Mouse (Mus musculus) embryonic facial prominence, embryonic 13.5 days (tissue): Measurements from ENCODE around the gene Iqub. TPM values are rescaled to one million over a fixed set of nuclear protein-coding genes. Genes with fewer than 3 reads are reported as not detected.

ENCODE experiments used
- ATAC-seq: fragments of 200-750 bp; cut with Nextera tagmentation; 2 replicates; pipeline ENCODE4 v1.8.0; 2017; ENCODE audit warnings: low read depth; ENCODE audit not compliant: insufficient number of reproducible peaks, insufficient read depth, low FRiP score, low TSS enrichment
- H3K27ac ChIP-seq: fragments of 300-500 bp; sonication (generic); 2 replicates; pipeline ENCODE4 v1.5.1; 2015; ENCODE audit warnings: moderate library complexity, mild to moderate bottlenecking, inconsistent platforms
- H3K27me3 ChIP-seq: fragments of 300-500 bp; sonication (generic); 2 replicates; pipeline ENCODE4 v1.6.1; 2015; ENCODE audit warnings: mild to moderate bottlenecking, inconsistent platforms
- H3K36me3 ChIP-seq: fragments of 300-500 bp; sonication (generic); 2 replicates; pipeline ENCODE4 v1.6.1; 2015; ENCODE audit warnings: mild to moderate bottlenecking, inconsistent platforms
- H3K4me1 ChIP-seq: fragments of 300-500 bp; sonication (generic); 2 replicates; pipeline ENCODE4 v1.6.1; 2015; ENCODE audit warnings: inconsistent platforms
- H3K4me2 ChIP-seq: fragments of 300-500 bp; sonication (generic); 2 replicates; pipeline ENCODE4 v1.6.1; 2015; ENCODE audit warnings: moderate library complexity, mild to moderate bottlenecking, inconsistent platforms
- H3K4me3 ChIP-seq: fragments of 300-500 bp; sonication (generic); 2 replicates; pipeline ENCODE4 v1.5.1; 2015; ENCODE audit warnings: mild to moderate bottlenecking, inconsistent platforms
- H3K9ac ChIP-seq: fragments of 300-500 bp; sonication (generic); 2 replicates; pipeline ENCODE4 v1.6.1; 2015; ENCODE audit warnings: mild to moderate bottlenecking, inconsistent platforms
- H3K9me3 ChIP-seq: fragments of 300-500 bp; sonication (generic); 2 replicates; pipeline ENCODE4 v1.6.1; 2016; ENCODE audit warnings: inconsistent platforms
- WGBS: fragments of 180-500 bp; shearing (Covaris S2); methylation state at CpG from one replicate; pipeline ENCODE4 v1.1.7; 2015; ENCODE audit warnings: mixed read lengths; 5-methylcytosine and 5-hydroxymethylcytosine counted together
- polyA plus RNA-seq: library from polyadenylated mRNA; unstranded; fragments of >200 nt; fragmentation: Nextera tagmentation; extraction: Ambion mirVana; gene quantifications from 2 replicates; pipeline ENCODE4 v1.2.1, GENCODE M21; 2015

Gene Iqub
- polyA plus RNA-seq, 1 experiment from 2014 or later = 0.11 TPM

DNA sequence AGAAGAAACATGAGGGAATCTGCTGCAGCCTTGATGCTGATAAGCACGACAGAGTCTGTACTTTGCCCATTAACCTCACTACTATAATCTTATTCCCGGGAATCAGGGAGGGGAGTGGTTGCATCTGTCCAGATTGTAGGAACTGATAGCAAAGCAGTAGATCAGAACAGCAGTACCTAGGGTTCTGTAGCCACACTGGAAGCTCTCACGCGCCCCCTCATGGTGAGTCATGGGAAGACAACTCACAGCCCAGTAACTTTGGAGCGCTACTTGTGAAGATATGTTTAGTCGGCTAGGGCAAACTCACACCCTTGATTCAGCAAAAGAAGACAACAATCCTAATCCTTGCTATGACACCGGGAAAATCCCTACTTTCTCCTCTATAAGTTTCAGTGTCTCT, 58.8 kb downstream of the Iqub start:
- H3K4me2 ChIP-seq = no peak overlapping the region
- H3K27ac ChIP-seq = no peak overlapping the region
- H3K4me1 ChIP-seq = no peaks in the 10 kb centered on the region
- WGBS = 43% methylated on average over 7 of the region's 7 CpGs
- ATAC-seq = no peak
- no peaks in the 10 kb centered on the region for H3K36me3 ChIP-seq
- no peaks in the 10 kb centered on the region for H3K9me3 ChIP-seq
- no peak overlapping the region for H3K9ac ChIP-seq
- no peak overlapping the region for H3K4me3 ChIP-seq
- H3K27me3 ChIP-seq = no peaks in the 10 kb centered on the region

- H3K4me2 ChIP-seq = no peak overlapping the region
- no peak for ATAC-seq
- no peak overlapping the region for H3K9ac ChIP-seq
- no peaks in the 10 kb centered on the region for H3K36me3 ChIP-seq
- WGBS = 85% methylated on average over 22 of the region's 22 CpGs
- no peak overlapping the region for H3K4me3 ChIP-seq
- no peaks in the 10 kb centered on the region for H3K27me3 ChIP-seq
- H3K4me1 ChIP-seq = no peaks in the 10 kb centered on the region
- H3K27ac ChIP-seq = no peak overlapping the region
- H3K9me3 ChIP-seq = no peaks in the 10 kb centered on the region
Measured at GRCm38 (mm10) chr6:24451026-24451821, 63.6 kb downstream of the Iqub start.

DNA sequence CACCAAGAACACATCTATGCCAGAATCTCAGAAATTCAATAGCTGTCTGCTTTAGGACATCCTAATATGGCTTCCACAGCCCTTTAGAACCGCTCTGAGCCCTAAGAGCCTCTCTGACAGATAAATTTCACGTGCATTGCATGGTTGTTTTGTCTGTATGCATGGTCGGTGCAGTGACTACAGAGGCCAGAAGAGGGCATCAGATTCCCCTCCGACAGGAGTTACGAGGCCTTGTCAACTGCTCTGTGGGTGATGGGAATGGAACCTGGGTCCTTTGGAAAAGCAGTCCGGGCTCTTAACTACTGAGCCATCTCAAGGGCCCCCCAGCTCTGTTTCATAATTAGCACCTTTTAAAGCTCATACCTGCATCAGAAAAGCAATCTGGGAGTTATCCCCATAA, 64.6 kb downstream of the Iqub start:
- no peaks in the 10 kb centered on the region for H3K4me1 ChIP-seq
- H3K4me2 ChIP-seq = no peak overlapping the region
- H3K36me3 ChIP-seq = no peaks in the 10 kb centered on the region
- H3K27ac ChIP-seq = no peak overlapping the region
- H3K9me3 ChIP-seq = no peaks in the 10 kb centered on the region
- no peak for ATAC-seq
- no peak overlapping the region for H3K4me3 ChIP-seq
- WGBS = 89% methylated on average over 6 of the region's 6 CpGs
- no peaks in the 10 kb centered on the region for H3K27me3 ChIP-seq
- no peak overlapping the region for H3K9ac ChIP-seq

- no peak for ATAC-seq
- Histone ChIP-seq H3K27ac (no peak overlapping the region), H3K9ac (no peak overlapping the region), H3K4me3 (no peak overlapping the region), H3K27me3 (no peaks in the 10 kb centered on the region), H3K4me1 (no peaks in the 10 kb centered on the region), H3K36me3 (no peaks in the 10 kb centered on the region), H3K4me2 (no peak overlapping the region), H3K9me3 (no peaks in the 10 kb centered on the region)
- WGBS = 89% methylated on average over 11 of the region's 11 CpGs
Measured at GRCm38 (mm10) chr6:24416056-24416455, 98.8 kb downstream of the Iqub start.

DNA sequence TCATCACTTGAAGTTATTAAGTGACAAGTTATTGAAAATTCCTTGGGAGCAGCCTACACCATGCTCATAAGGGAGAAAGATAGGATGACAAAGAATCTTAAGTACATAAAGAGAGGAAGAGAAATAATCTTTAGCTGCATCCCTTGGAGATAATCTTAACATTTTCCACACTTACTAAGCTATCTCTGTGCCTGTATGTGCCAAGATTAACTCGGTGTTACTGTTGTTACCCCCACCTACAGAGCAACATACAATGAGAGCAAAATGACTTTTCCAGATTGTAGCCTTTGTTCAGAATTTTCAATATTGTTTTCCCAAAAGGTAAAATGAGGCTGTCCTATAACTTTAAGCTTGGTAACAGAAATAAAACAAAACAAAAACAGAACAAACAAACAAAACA, 99.4 kb downstream of the Iqub start:
- H3K4me2 ChIP-seq = no peak overlapping the region
- no peak overlapping the region for H3K9ac ChIP-seq
- WGBS = 77% methylated on average over 1 of the region's 1 CpGs
- no peak overlapping the region for H3K27ac ChIP-seq
- H3K9me3 ChIP-seq = no peaks in the 10 kb centered on the region
- no peak overlapping the region for H3K4me3 ChIP-seq
- no peaks in the 10 kb centered on the region for H3K27me3 ChIP-seq
- no peak for ATAC-seq
- no peaks in the 10 kb centered on the region for H3K4me1 ChIP-seq
- no peaks in the 10 kb centered on the region for H3K36me3 ChIP-seq

DNA sequence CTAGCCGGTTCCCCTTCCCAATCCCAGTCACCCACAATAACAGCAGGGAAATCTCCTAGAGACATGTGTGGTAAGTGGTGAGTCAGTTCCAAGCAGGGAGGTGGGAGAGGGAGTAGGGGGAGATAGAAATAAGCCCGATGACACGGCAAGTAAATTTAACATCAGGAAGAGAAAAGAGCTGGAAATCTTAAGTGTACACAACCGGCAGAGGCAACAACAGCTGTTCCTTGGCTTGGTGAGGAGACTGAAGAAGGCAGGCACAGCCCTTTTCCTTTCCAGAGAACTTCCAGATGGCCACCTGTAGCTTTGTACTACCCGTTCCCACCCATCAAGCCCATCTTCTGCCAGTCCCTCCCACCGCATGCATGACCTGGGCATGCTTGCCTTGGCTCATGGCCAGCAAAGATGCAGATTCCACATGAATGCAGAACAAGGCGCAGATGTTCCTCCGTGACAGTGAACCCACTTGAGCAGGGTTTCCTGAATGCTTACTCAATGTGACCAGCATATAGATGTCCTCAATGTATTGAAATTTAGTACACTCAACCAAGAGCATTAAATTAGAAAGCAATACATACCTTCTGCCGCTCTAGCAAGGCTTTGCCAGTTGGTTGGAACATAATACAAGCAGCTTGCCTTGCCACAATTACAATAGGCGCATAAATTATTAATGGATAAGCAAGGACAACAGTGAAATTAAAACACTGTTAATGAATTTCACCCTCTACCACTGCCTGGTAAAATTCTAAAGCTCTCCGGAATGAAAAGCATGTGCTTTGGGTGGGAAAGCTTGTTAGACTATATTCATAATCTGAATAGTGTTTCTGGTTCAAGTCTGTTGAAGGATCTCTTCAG, 106.1 kb downstream of the Iqub start:
- Histone ChIP-seq H3K36me3 (no peaks in the 10 kb centered on the region), H3K27me3 (no peaks in the 10 kb centered on the region), H3K9ac (no peak overlapping the region), H3K4me2 (no peak overlapping the region), H3K9me3 (no peaks in the 10 kb centered on the region), H3K4me3 (no peak overlapping the region), H3K27ac (no peak overlapping the region), H3K4me1 (no peaks in the 10 kb centered on the region)
- no peak for ATAC-seq
- 82% methylated on average over 11 of the region's 11 CpGs for WGBS

DNA sequence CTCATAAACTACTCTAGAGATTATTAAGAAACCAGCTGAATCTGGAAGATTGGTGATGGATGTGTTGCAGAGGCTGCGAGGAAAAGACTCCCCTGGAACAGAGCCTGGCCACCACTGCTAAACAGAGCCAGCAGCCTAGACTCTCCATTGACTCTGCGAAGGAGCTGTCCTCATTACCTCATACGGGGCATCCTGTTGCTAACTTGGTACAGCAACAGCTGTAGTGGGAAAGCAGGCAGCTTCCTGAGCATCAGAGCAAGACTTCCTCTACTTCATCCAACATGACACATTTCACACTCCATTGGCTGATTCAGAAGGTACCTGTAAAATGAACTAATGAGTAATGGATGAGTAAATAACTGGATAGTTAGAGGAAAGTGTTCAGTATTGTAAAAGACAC, 107.1 kb downstream of the Iqub start:
- H3K4me2 ChIP-seq = no peak overlapping the region
- H3K9me3 ChIP-seq = no peaks in the 10 kb centered on the region
- no peaks in the 10 kb centered on the region for H3K4me1 ChIP-seq
- no peak overlapping the region for H3K27ac ChIP-seq
- 68% methylated on average over 3 of the region's 3 CpGs for WGBS
- H3K4me3 ChIP-seq = no peak overlapping the region
- no peaks in the 10 kb centered on the region for H3K36me3 ChIP-seq
- H3K27me3 ChIP-seq = no peaks in the 10 kb centered on the region
- no peak overlapping the region for H3K9ac ChIP-seq
- ATAC-seq = no peak

GRCm38 (mm10) chr6:24397237-24397647, 117.6 kb downstream of the Iqub start:
- H3K4me2 ChIP-seq = no peak overlapping the region
- no peaks in the 10 kb centered on the region for H3K9me3 ChIP-seq
- no peak for ATAC-seq
- H3K27ac ChIP-seq = no peak overlapping the region
- no peaks in the 10 kb centered on the region for H3K36me3 ChIP-seq
- no peak overlapping the region for H3K4me3 ChIP-seq
- WGBS = 85% methylated on average over 4 of the region's 4 CpGs
- H3K9ac ChIP-seq = no peak overlapping the region
- 0 out of 2 replicates have a peak, but pooled peaks cover 3% of the 10 kb centered on the region for H3K4me1 ChIP-seq
- no peaks in the 10 kb centered on the region for H3K27me3 ChIP-seq

Other genes starting within 250 kb of the Iqub start
- 342 and 359 TPM in 2 replicates for gene Ndufa5, start 12.9 kb upstream of the Iqub start, polyA plus RNA-seq
- not detected in 2 replicates for gene Asb15, start 13.1 kb upstream of the Iqub start, polyA plus RNA-seq
- 0.10 and 0.30 TPM in 2 replicates for gene Lmod2, start 82.7 kb upstream of the Iqub start, polyA plus RNA-seq
- gene Wasl, start 149.9 kb upstream of the Iqub start, polyA plus RNA-seq = 66.1 and 79.8 TPM in 2 replicates
- gene Hyal6, start 218.2 kb upstream of the Iqub start, polyA plus RNA-seq = not detected in 2 replicates
- not detected in 2 replicates for gene Hyal4, start 233.3 kb upstream of the Iqub start, polyA plus RNA-seq